Mouse (Mus musculus) cerebellum, adult (tissue): ENCODE data around the gene Bmf.

ENCODE experiments used
- ATAC-seq: cut with Nextera tagmentation; 2 replicates; pipeline ENCODE4 v1.9.2; 2017; ENCODE audit warnings: mild to moderate bottlenecking, moderate library complexity, mixed read lengths; ENCODE audit not compliant: insufficient number of reproducible peaks, low FRiP score, low TSS enrichment

Gene Bmf

GRCm38 (mm10) chr2:118485415-118485814 lies 64.1 kb downstream of the Bmf start:
- no peak for ATAC-seq

- ATAC-seq = no peak
Observed at GRCm38 (mm10) chr2:118484386-118484898, 65.0 kb downstream of the Bmf start.

- no peak for ATAC-seq
Observed at GRCm38 (mm10) chr2:118483032-118483431, 66.5 kb downstream of the Bmf start.

GRCm38 (mm10) chr2:118480886-118481285 lies 68.6 kb downstream of the Bmf start:
- no peak for ATAC-seq

- ATAC-seq = peak; percentile 97
Observed at GRCm38 (mm10) chr2:118479550-118479909, 70.0 kb downstream of the Bmf start, which contains the start of gene Srp14. Gene Srp14 (minus strand): TSS chr2:118479711.

- peak; percentile 26; the same call in 1 of the 2 replicates for ATAC-seq
Observed at GRCm38 (mm10) chr2:118478833-118479549, 70.5 kb downstream of the Bmf start.
